Mouse (Mus musculus): ENCODE results near the gene Frem1.

The Frem1 gene

DNA sequence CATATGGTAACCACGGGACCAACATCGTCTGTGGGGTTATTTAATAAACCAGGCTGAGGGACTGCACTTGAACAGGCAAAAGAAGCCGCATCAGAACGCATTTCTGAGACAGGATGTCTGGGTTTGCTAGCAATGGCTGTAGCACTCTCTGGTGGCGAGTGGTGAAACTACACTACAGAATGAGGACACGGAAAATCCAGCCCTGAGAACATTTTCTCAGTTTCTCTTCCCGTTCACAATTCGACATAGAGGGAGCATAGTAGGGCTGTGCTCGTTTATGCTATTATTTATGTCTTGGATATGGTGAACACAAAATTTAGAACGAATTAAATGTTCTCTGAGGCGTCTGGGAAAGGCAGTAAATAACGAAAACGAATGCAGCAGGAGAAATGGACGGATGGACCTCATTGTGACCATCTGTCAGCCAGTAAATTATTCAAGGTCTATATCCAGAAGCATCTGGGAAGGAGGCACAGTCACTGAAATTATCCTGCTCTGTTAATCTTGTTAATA, 118.4 kb downstream of the Frem1 start:
- in situ Hi-C loops (cut with MseI, MboI) = loop anchor here (5.0 to 25.0 kb wide), 4 partner anchors 129 to 296 kb away; no protein-coding TSS in a partner anchor

DNA sequence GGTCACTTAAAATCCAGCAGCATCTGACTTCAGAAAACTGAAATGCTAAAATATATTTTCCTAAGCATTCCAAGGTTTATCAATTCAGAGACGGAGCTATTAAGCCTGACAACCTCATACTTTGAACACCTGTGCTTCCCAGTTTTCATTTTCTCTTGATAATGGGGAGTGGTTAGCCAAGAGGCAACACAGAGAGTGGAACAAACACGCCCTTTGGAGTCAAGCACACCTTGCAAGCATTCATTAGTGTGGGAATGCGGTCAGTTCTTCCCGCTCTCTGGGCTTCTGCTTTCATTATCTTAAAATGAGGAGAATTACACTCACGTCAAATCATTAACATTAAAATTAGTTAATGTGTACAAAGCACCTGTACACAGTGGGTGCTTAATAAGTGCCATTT, 122.1 kb downstream of the Frem1 start:
- in situ Hi-C loops (cut with MseI, MboI) = loop anchor here (5.0 to 25.0 kb wide), 4 partner anchors 125 to 293 kb away; no protein-coding TSS in a partner anchor

DNA sequence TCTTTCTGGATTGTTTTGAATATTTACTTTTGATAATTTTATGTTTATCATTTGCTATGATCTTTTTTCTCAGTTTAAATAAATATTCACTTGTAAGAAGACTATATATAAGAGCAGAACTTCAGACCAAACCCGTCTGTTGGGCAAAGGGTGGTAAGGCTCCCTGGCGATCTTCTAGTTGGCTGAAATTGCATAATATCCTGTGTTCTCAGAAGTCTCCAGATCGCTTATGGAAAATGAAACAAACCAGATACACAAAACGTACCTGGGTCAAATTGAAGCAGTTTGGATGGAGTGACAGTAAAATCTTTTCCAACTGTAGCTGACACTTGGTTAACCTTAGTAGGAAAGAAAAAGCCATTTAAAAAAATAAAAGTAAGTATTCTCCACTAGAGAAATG, 130.2 kb downstream of the Frem1 start:
- in situ Hi-C loops (cut with MseI, MboI) = no loop called here

DNA sequence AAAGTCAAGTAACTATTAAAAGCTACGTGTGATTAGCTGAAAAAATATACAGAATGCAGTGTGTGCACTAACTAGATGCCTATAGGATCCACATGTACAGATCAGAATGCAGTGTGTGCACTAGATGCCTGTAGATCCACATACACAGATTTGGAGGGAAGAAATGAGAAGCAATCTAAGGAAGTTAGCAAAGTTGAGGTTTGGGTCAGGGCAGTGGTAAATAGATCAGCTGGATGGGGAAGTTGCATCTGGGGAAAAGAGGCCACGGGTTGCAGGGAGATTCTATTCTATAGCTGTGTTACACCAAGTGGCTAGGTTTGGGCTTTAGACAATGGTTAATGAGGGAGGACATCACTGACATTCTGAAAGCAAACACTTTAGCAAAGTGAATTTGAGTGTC, 133.5 kb downstream of the Frem1 start:
- in situ Hi-C loops (cut with MseI, MboI) = no loop called here

DNA sequence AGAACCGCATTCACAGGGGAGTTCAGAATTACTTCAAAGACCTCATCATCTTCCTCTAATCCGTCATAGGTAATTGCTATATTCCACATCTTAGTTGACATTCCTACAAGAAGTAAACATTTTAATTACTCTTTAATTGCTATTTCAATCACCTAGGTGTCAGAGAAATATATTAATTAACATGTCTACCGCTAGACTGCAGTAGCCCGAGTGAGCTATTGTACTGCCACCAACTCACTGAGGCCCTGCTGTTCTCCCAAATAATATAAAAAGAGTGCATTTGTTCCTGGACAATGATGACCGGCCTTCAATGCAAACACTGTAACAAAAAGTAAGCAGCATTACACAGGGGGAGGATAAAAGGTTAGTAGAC, 135.5 kb downstream of the Frem1 start:
- in situ Hi-C loops (cut with MseI, MboI) = no loop called here

DNA sequence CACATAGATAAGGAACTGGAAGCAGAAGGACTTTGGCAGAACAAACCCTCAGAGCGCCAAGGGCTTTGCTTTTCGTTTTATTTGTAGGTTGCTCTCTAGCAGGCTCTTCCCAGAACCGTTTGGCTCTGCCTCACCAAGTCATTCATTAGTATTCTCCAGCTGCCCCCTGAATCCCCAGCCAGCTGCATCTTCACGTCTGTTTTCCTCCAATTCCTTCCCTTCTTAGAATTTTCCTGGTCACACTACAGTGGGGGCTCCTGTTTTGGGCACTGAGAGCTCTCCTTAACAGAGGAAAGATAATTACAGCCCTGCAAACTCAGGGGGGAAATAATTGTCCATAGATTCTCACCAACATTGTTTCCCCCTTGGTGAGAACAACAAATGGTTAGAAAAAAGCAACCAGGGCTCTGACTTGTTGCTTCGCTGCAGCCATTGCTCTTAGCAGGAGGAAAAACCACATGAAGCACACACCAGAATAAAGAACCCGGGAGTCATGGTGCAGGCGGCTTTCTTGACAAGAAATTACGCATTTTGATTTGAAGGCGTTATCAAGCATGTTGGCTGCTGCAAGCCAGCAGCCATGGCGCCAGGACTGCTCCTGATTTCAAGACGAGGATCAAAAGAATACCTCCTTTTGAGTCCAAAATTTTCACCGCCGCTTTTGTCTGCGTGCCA, 136.0 kb downstream of the Frem1 start:
- in situ Hi-C loops (cut with MseI, MboI) = no loop called here

DNA sequence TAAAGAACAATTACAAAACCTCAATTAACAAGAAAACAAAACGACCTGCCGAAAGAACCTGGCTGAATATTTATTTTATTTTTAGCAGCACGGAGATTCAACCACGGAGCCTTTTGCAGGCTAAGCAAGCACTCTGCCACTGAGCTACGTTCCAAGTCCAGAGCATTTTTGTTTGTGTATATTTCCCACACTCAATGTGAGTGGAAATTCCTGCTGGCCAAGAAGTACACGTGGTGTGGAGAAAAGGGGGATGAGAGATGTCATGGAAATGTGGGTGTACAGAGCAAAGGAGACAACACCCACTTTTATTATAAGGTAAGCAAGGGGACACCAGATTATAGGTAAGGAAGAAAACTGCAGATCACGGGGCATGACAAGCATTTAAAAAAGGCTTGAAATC, 136.6 kb downstream of the Frem1 start:
- in situ Hi-C loops (cut with MseI, MboI) = no loop called here

DNA sequence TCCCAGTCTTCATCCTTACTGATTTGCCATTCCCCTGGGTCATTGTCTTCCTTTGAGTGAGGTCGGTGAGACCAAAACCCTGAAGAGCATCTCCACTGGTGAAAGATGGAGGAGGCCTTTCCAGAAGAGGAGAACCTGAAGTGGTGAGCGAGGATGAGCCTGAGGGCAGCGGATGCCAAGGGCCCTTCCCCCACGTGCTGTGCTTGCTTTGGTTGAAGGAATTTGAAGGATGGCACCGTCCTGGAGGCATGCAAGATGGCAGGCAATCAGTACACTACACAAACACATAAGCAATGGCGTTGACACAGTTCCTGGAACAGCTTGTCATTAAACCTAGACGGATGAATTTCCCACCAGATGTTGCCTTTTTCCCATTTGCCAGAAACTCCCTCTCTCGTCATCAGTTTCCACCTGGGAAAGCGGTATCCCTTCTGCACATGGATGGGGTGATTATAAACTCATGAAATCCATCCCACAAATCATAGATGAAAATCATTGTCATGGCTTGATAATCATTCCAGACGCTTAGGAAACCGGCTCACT, 137.5 kb downstream of the Frem1 start:
- in situ Hi-C loops (cut with MseI, MboI) = no loop called here

DNA sequence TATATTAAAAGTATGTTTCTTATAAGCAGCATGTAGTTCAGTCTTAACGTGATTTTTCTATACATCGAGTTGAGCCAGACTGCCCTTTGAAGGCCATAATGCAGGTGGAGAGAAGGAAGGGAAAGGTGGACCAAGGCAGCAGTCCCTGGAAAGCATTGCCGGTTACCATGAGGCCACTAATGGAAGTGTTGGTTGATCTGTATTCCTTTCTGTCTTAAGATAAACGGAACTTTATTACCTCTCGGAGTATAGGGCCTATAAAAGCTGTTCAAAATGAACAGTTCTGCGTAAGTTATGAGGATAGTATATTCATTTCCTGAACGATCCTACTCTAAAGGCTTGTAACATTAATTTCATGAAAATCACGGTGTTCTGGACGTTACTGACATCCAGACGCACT, 156.9 kb downstream of the Frem1 start:
- in situ Hi-C loops (cut with MseI, MboI) = no loop called here

DNA sequence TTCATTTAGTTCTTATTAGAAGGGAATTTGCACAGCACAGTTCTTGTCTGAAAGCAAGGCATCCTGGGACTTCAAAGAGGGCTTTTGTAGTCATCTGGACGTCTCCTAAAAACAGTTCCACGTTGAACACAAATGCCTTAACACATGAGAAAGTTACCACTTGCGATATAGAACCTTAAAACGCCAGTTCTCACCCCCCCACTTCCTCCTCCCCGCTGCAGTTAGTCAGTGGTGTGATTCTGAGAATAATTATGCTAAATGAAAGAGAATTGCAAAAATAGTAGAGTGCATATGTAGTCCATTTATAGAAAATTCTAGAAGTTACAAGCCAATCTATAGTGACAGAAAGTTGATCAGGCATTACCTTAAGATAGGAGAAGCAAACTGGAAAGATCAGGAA, 159.9 kb downstream of the Frem1 start:
- in situ Hi-C loops (cut with MseI, MboI) = no loop called here

DNA sequence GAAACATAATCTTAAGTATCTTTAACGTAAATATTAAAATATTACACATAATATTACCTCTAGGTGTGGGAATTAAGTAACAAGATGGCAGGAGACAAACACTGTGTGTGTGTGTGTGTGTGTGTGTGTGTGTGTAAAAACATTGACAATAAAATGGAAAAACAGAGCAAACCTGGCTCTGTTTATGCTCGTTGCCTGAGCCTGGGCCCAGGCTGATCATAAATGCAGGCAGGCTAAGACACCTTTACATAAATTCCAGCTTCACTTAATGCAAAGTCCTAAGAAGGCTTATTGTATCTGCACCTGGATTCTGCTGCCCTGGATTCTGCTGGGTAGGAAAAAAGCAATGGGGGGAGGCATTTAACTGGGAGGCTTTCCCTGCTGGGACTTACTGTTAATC, 160.6 kb downstream of the Frem1 start:
- in situ Hi-C loops (cut with MseI, MboI) = no loop called here

DNA sequence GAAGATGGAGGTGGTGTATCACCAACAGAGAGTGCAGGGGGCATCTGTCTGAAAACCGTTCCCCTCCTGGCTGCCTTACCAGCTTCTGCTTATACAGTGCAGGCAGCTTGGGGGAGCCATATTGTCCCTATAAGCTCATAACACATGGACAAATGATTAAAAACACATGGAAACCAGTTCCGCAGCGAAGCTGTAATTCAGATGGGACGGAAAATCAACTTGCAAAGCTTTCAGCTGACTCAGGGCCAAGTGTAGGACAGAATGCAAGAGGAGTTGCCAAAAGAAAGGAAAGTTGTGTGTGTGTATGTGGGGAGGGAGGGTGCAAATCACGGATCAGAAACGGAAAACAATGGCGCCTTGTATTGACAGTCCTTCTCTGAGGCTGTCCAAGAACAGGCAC, 161.1 kb downstream of the Frem1 start:
- in situ Hi-C loops (cut with MseI, MboI) = no loop called here

DNA sequence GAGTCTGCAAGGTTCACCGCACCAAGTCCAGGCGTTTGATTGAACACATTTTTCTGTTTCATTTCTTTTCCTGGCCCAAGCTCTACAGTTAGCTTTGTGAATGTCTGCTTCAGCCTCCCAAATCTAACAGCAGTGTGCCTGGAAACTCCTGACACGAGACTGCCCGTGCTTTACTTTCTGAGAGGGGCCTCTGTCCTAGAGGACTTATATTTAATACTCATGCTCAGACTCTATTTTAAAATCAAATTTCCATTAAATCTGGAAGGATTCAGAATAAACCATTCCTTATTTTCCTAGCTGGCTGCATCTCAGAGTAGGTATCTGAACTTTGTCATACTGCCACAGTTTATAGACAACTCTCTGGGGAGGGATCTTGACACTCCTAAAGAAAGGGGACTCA, 161.6 kb downstream of the Frem1 start:
- in situ Hi-C loops (cut with MseI, MboI) = no loop called here

DNA sequence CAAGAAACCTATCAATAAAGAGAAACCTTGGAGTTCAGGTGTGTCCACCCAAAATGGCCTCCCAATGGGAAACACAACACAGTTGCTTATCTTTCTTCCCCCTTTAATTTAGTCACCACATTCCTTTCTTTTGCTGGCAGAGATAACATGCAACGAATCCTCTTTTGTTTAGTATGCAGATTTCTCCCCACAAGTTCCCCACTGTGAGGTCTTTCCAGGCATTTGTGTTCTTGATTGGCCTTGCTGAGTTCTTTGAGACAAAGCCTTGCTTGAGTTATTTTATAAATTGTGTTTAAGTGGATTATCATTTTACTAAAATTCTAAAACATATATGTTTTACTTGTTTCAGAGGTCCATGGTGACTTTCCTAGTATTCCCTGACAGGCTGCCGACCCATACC, 166.0 kb downstream of the Frem1 start:
- in situ Hi-C loops (cut with MseI, MboI) = no loop called here

DNA sequence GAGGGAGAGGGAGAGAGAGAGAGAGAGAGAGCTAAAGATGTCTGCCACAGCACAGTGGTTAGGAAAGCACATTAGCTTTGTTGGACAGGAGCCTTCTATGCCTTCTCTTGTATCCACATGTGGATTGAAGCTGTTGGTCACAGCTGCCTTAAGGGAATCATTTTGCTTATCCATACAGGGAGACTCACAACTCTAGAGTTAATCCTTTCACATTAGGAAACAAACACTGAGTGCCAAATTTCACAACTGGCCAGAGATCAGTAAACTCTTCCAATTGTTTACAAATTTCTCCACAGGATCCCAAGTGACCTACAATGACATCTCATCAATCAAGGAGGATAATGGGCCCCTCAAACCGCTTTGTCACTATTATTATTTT, 166.6 kb downstream of the Frem1 start:
- in situ Hi-C loops (cut with MseI, MboI) = no loop called here

DNA sequence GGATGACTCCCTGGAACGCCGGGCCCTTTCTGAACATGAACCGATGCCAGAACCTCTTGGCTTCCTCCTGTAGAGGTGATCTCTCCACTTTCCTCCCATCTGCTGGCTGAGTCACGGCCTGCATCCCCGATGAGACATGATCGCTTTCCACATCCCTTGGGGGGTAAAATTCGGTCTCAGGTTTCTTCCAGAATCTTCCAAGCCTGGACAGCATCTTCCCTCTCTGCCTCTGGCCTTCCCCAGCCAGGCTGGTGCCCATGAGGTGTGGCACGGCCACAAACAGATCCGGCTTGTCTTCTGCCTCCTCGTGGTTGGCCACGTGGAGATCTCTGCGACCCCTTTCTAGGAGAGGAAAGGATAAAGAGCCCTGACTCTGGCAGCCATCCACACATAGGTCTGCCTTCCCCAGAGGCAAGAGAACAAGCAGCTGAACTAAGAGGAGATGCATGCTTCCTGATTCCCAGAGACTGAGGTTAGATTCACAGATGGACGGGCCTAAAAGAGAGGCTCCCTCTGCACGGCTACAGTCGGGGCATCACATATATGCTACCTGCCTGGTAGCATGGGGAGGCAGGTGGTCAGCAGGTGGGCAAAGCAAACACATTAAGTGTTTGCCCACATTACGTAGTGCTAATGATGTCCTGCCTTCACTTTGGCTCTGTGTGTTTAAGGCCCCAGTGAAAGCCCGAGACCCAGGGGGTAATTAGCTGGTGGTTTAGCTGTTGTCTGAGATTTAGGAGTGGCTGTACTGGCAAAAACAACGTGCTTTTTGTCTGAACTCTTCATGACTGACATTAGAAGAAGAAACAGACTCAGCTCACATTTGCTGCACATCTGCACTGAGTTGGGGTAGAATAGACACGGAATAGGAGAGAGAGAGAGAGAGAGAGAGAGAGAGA, 167.3 kb downstream of the Frem1 start, which contains the start of gene Cer1:
Gene Cer1 (minus strand): TSS at position 513 of the 899 bp plus-strand sequence.
- in situ Hi-C loops (cut with MseI, MboI) = no loop called here

DNA sequence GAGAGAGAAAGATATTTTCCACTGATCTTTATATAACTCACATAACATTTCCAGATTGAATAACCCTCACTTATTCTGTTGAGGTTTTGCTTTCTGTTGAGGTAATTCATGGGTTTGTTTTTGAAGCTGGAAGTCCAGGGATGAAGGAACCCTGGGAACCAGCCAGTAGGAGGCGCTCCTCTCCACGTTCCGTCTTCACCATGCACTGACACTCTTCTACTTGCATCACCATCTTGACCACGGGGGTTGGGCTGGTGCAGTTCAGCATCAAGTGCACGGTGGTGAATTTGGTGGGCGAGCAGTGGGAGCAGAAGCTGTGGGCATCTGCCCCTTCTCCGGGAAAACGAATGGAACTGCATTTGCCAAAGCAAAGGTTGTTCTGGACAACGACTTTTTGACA, 169.6 kb downstream of the Frem1 start:
- in situ Hi-C loops (cut with MseI, MboI) = no loop called here

DNA sequence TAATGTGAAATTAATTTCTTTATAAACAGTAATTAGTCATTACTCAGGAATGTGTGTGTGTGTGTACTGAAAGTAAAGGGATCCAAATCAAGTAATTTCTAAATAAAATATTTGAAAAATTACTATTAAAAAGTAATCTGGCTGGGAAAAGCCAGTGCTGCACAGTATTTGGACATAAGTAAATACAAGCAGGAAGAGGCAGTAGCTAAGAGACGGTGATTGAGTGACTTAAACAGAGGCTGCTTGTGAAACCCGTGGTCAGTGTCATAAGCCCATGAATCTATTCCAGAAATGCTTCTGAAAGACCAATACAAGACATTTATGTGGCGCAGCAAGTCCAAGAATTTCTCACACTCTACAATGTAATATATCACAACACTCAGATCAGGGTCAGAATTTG, 170.8 kb downstream of the Frem1 start:
- in situ Hi-C loops (cut with MseI, MboI) = no loop called here

DNA sequence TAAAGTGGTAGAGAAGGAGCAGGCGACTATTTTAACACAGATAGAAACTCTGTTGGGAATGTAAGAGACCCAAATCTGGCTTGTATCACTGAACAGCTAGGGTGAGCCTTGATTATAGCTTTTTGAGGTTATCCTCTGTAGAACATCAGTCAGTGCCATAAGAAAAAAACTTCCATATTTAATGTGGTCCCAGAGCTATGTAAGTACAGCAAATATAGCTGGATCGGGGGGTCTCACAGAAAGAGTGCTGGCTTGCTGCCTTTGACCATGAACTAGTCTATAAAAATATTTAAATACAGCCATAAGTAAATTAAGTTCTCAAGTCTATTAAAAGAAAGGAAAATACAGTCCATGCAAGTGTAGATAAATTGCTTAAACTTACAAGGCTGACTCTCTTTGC, 171.9 kb downstream of the Frem1 start:
- in situ Hi-C loops (cut with MseI, MboI) = no loop called here

DNA sequence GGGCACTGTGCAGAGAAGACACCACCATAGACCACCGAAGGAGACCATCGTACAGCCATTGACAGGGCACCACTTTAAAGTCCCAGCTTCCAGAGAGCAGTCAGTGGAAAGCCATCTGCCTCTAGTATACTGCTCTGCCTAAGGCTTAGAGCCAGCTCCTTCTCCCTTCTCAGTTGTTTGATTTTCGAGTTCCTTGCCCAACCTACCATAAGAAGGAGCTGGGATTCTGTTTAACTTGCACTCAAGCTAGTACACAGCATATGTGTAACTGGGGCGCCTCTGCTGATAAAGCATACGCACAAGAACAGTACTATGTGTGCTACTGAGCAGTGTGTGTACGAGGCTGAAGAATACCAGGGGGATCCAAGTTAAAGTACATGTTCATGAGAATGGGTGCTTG, 173.0 kb downstream of the Frem1 start:
- in situ Hi-C loops (cut with MseI, MboI) = no loop called here

DNA sequence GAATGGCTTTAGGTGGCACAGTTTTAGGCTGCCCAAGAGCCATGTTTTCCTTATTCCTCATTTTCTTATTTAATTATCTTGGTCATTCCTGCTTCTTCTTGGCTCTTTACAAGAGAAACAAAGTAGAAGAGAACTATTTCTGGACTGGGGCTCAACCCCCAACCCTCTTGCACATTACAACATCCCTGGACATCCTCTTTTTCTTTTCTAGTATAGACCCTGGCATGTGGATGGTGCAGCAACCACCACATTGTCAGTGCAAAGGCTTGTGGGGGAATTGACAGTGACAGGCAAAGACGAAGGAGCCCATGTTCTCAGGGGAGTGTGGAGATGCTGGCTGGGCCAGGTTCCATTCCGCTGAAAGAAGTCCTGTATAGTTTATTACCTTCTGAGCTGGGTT, 175.5 kb downstream of the Frem1 start:
- in situ Hi-C loops (cut with MseI, MboI) = no loop called here

DNA sequence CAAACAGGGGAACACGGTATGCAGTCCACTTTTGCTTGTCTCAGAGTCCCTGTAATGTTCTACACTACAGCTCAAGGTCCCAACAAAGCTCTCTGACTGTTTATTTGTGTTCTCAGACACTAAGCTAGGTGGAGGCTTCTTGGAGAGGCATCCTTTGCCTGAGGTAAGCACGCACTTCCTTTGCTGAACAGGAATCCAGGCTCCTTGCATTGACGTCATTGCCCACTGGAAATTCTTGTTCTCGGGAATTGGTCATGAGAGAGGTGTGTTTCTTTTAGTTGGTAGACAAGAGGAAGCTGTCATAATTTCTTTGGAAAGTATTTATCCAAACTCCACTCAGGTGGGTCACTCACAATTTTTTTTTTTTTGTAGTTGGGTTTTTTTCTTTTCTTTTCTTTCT, 176.6 kb downstream of the Frem1 start:
- in situ Hi-C loops (cut with MseI, MboI) = no loop called here

DNA sequence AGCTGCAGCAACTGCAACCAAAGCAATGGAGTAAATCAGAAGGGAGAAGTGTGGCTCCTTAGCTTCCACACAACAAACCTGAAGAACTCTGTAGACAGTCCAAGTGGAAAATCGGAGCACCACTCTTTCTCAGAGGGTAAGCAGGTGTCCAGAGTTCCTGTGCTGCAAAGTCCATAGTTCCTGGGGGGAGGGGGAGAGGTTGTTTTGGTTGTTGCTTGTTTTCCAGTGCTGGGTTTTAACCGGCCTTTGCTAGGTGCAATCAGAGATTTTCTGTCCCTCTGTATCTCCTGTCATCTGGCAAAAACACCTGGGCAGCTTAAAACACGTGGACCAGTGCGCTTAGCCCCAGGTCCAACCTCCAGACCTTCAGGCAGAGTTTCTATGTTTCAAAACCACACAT, 177.3 kb downstream of the Frem1 start:
- in situ Hi-C loops (cut with MseI, MboI) = no loop called here

Measured in mouse trophoblast stem cell (cell line).